Mouse (Mus musculus): Measurements from ENCODE around the gene Rgs3. TPM values are rescaled to one million over a fixed set of nuclear protein-coding genes. Genes with fewer than 3 reads are reported as not detected.

Rgs3 gene
- polyA plus RNA-seq, 1 experiment from 2014 or later = 49.1 TPM

GRCm38 (mm10) chr4:62653922-62654661 lies 94.4 kb downstream of the Rgs3 start:
- Histone ChIP-seq H3K27me3 (ENCODE audit: control insufficient read depth, insufficient read depth, low read length) (no peaks in the 10 kb centered on the region), H3K4me1 (ENCODE audit: control insufficient read depth, insufficient read depth, low read length) (peaks cover under 1% of the 10 kb centered on the region; the same call in 1 of the 2 replicates), H3K9ac (replicated peaks; ENCODE audit: low read length) (no peak overlapping the region), H3K36me3 (ENCODE audit: control insufficient read depth, insufficient read depth, low read length) (no peaks in the 10 kb centered on the region), H3K4me3 (replicated peaks; ENCODE audit: low read depth, low read length) (no peak overlapping the region), H3K4me2 (ENCODE audit: low read length) (no peak overlapping the region), H3K9me3 (ENCODE audit: control insufficient read depth, low read length) (no peaks in the 10 kb centered on the region), H3K27ac (replicated peaks; ENCODE audit: low read depth, low read length) (no peak overlapping the region)
- ATAC-seq (ENCODE audit: low FRiP score, low TSS enrichment) (no peak), DNase-seq (no peak)
- 91% methylated on average over 5 of the region's 5 CpGs for WGBS

- Histone ChIP-seq H3K9ac (replicated peaks; ENCODE audit: low read length) (no peak overlapping the region), H3K36me3 (ENCODE audit: control insufficient read depth, insufficient read depth, low read length) (no peaks in the 10 kb centered on the region), H3K27ac (replicated peaks; ENCODE audit: low read depth, low read length) (no peak overlapping the region), H3K9me3 (ENCODE audit: control insufficient read depth, low read length) (no peaks in the 10 kb centered on the region), H3K4me3 (replicated peaks; ENCODE audit: low read depth, low read length) (no peak overlapping the region), H3K4me2 (ENCODE audit: low read length) (no peak overlapping the region), H3K27me3 (ENCODE audit: control insufficient read depth, insufficient read depth, low read length) (no peaks in the 10 kb centered on the region), H3K4me1 (ENCODE audit: control insufficient read depth, insufficient read depth, low read length) (peaks cover 34% of the 10 kb centered on the region)
- ATAC-seq (ENCODE audit: low FRiP score, low TSS enrichment) = no peak
- WGBS = 47% methylated on average over 15 of the region's 15 CpGs
- DNase-seq = no peak
These were observed 99.6 kb downstream of the Rgs3 start for GRCm38 (mm10) chr4:62659264-62659663.

GRCm38 (mm10) chr4:62659861-62660553 lies 100.4 kb downstream of the Rgs3 start:
- peaks cover 34% of the 10 kb centered on the region for H3K4me1 ChIP-seq (ENCODE audit: control insufficient read depth, insufficient read depth, low read length)
- WGBS = 12% methylated on average over 14 of the region's 14 CpGs
- H3K27me3 ChIP-seq (ENCODE audit: control insufficient read depth, insufficient read depth, low read length) = no peaks in the 10 kb centered on the region
- DNase-seq (no peak), ATAC-seq (ENCODE audit: low FRiP score, low TSS enrichment) (no peak)
- H3K27ac ChIP-seq (replicated peaks; ENCODE audit: low read depth, low read length) = peak overlapping the region; percentile 57
- H3K36me3 ChIP-seq (ENCODE audit: control insufficient read depth, insufficient read depth, low read length) = no peaks in the 10 kb centered on the region
- H3K4me2 ChIP-seq (ENCODE audit: low read length) = no peak overlapping the region
- H3K4me3 ChIP-seq (replicated peaks; ENCODE audit: low read depth, low read length) = no peak overlapping the region
- no peaks in the 10 kb centered on the region for H3K9me3 ChIP-seq (ENCODE audit: control insufficient read depth, low read length)
- no peak overlapping the region for H3K9ac ChIP-seq (replicated peaks; ENCODE audit: low read length)

GRCm38 (mm10) chr4:62660554-62660864 lies 100.9 kb downstream of the Rgs3 start:
- Histone ChIP-seq H3K27ac (replicated peaks; ENCODE audit: low read depth, low read length) (peak overlapping the region; percentile 57), H3K9ac (replicated peaks; ENCODE audit: low read length) (no peak overlapping the region), H3K4me2 (ENCODE audit: low read length) (no peak overlapping the region), H3K4me3 (replicated peaks; ENCODE audit: low read depth, low read length) (no peak overlapping the region), H3K4me1 (ENCODE audit: control insufficient read depth, insufficient read depth, low read length) (peaks cover 34% of the 10 kb centered on the region), H3K9me3 (ENCODE audit: control insufficient read depth, low read length) (no peaks in the 10 kb centered on the region), H3K36me3 (ENCODE audit: control insufficient read depth, insufficient read depth, low read length) (no peaks in the 10 kb centered on the region), H3K27me3 (ENCODE audit: control insufficient read depth, insufficient read depth, low read length) (no peaks in the 10 kb centered on the region)
- ATAC-seq (ENCODE audit: low FRiP score, low TSS enrichment) = peak; percentile 37; the same call in 1 of the 2 replicates
- 4% methylated on average over 3 of the region's 3 CpGs for WGBS
- DNase-seq = peak; percentile 66

GRCm38 (mm10) chr4:62661311-62661849 lies 101.7 kb downstream of the Rgs3 start:
- 74% methylated on average over 8 of the region's 8 CpGs for WGBS

GRCm38 (mm10) chr4:62663348-62663747 lies 103.7 kb downstream of the Rgs3 start:
- no peak overlapping the region for H3K4me3 ChIP-seq (replicated peaks; ENCODE audit: low read depth, low read length)
- H3K4me1 ChIP-seq (ENCODE audit: control insufficient read depth, insufficient read depth, low read length) = peaks cover 34% of the 10 kb centered on the region
- no peaks in the 10 kb centered on the region for H3K36me3 ChIP-seq (ENCODE audit: control insufficient read depth, insufficient read depth, low read length)
- no peaks in the 10 kb centered on the region for H3K9me3 ChIP-seq (ENCODE audit: control insufficient read depth, low read length)
- DNase-seq (peak; percentile 73), ATAC-seq (ENCODE audit: low FRiP score, low TSS enrichment) (peak; percentile 68; the same call in 1 of the 2 replicates)
- peak overlapping the region; percentile 21; the same call in 1 of the 2 replicates for H3K4me2 ChIP-seq (ENCODE audit: low read length)
- no peaks in the 10 kb centered on the region for H3K27me3 ChIP-seq (ENCODE audit: control insufficient read depth, insufficient read depth, low read length)
- whole genome bisulfite sequencing = 7% methylated on average over 6 of the region's 6 CpGs
- peak overlapping the region; percentile 67 for H3K27ac ChIP-seq (replicated peaks; ENCODE audit: low read depth, low read length)
- no peak overlapping the region for H3K9ac ChIP-seq (replicated peaks; ENCODE audit: low read length)

More at GRCm38 (mm10) chr4:62661311-62661849, 101.7 kb downstream of the Rgs3 start:
- no peak for DNase-seq
- Histone ChIP-seq H3K27me3 (ENCODE audit: control insufficient read depth, insufficient read depth, low read length) (no peaks in the 10 kb centered on the region), H3K4me1 (ENCODE audit: control insufficient read depth, insufficient read depth, low read length) (peaks cover 34% of the 10 kb centered on the region), H3K27ac (replicated peaks; ENCODE audit: low read depth, low read length) (no peak overlapping the region), H3K9ac (replicated peaks; ENCODE audit: low read length) (no peak overlapping the region), H3K9me3 (ENCODE audit: control insufficient read depth, low read length) (no peaks in the 10 kb centered on the region), H3K4me3 (replicated peaks; ENCODE audit: low read depth, low read length) (no peak overlapping the region), H3K4me2 (ENCODE audit: low read length) (no peak overlapping the region), H3K36me3 (ENCODE audit: control insufficient read depth, insufficient read depth, low read length) (no peaks in the 10 kb centered on the region)
- no peak for ATAC-seq (ENCODE audit: low FRiP score, low TSS enrichment)

- no peak for DNase-seq
- Histone ChIP-seq H3K4me2 (ENCODE audit: low read length) (no peak overlapping the region), H3K4me1 (ENCODE audit: control insufficient read depth, insufficient read depth, low read length) (peaks cover 16% of the 10 kb centered on the region), H3K27me3 (ENCODE audit: control insufficient read depth, insufficient read depth, low read length) (no peaks in the 10 kb centered on the region), H3K36me3 (ENCODE audit: control insufficient read depth, insufficient read depth, low read length) (no peaks in the 10 kb centered on the region), H3K27ac (replicated peaks; ENCODE audit: low read depth, low read length) (no peak overlapping the region), H3K9me3 (ENCODE audit: control insufficient read depth, low read length) (no peaks in the 10 kb centered on the region), H3K9ac (replicated peaks; ENCODE audit: low read length) (no peak overlapping the region), H3K4me3 (replicated peaks; ENCODE audit: low read depth, low read length) (no peak overlapping the region)
- no peak for ATAC-seq (ENCODE audit: low FRiP score, low TSS enrichment)
- 77% methylated on average over 2 of the region's 2 CpGs for WGBS
These were observed 106.2 kb downstream of the Rgs3 start for GRCm38 (mm10) chr4:62665842-62666241.

GRCm38 (mm10) chr4:62668666-62669065 lies 109.0 kb downstream of the Rgs3 start:
- no peaks in the 10 kb centered on the region for H3K36me3 ChIP-seq (ENCODE audit: control insufficient read depth, insufficient read depth, low read length)
- WGBS = 88% methylated on average over 8 of the region's 8 CpGs
- ATAC-seq (ENCODE audit: low FRiP score, low TSS enrichment) (no peak), DNase-seq (no peak)
- H3K27me3 ChIP-seq (ENCODE audit: control insufficient read depth, insufficient read depth, low read length) = no peaks in the 10 kb centered on the region
- H3K27ac ChIP-seq (replicated peaks; ENCODE audit: low read depth, low read length) = no peak overlapping the region
- H3K9me3 ChIP-seq (ENCODE audit: control insufficient read depth, low read length) = no peaks in the 10 kb centered on the region
- peaks cover 4% of the 10 kb centered on the region for H3K4me1 ChIP-seq (ENCODE audit: control insufficient read depth, insufficient read depth, low read length)
- H3K9ac ChIP-seq (replicated peaks; ENCODE audit: low read length) = no peak overlapping the region
- H3K4me2 ChIP-seq (ENCODE audit: low read length) = no peak overlapping the region
- no peak overlapping the region for H3K4me3 ChIP-seq (replicated peaks; ENCODE audit: low read depth, low read length)

Data from midbrain, embryonic 14.5 days (tissue).